Mouse (Mus musculus): ENCODE measurements around the gene Olfr985. TPM values are rescaled to one million over a fixed set of nuclear protein-coding genes. Genes with fewer than 3 reads are reported as not detected.

Olfr985 gene
- polyA plus RNA-seq (2015; fragmentation: Nextera tagmentation; extraction: Ambion mirVana): not detected in 2 replicates

DNA sequence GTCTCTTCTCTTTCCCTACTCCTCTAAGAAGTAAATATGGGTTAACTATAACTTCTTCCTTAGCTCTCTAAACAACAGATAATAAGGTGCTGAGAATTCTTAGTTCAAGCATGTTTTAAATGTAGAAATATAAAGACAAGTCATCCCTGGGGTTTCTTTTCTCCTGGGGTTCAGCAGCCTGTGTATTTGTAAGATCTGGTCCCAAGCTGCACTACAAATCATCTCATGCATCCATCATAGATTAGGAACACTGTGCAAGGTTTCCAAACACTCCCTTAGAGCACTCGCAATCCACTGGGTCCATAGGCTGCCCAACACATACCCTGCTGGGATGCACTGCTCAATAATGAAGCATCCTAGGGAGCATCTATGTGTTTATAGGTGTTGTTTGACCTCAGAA is at the start of gene Olfr985:
Olfr985 (minus strand) TSS at position 101 of the 400 bp plus-strand sequence.
- Histone ChIP-seq H3K9ac (no peak within 1 kb of the TSS), H3K27me3 (replicated peaks) (no peaks in the 10 kb centered on the region), H3K4me3 (replicated peaks) (no peak within 1 kb of the TSS), H3K4me2 (replicated peaks) (no peak within 1 kb of the TSS), H3K4me1 (replicated peaks) (no peaks in the 10 kb centered on the region), H3K9me3 (no peaks in the 10 kb centered on the region), H3K36me3 (no peaks in the 10 kb centered on the region), H3K27ac (no peak within 1 kb of the TSS)
- no peak for ATAC-seq
- WGBS: 78% methylated on average over 1 of the region's 1 CpGs

DNA sequence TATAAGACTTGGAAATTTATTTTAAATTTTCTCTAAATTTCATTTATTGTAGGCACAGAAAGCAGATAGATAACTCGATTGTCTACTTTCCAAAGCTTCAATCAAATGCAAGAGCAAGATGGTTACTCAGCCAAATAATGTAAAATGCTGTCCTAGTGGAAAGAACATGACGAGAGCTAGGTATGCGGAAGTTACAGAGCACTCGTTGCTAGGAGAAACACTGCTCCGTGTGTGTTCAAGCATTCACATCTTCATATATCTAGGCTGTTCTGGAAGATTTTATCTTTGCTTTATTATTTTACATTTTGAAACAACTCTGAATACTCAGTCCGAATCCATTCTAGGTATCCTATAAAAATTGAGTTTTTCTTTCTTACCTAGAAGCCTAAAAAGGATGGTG is 47.0 kb upstream of the Olfr985 start:
- H3K27ac ChIP-seq: no peak overlapping the region
- H3K4me3 ChIP-seq (replicated peaks): no peak overlapping the region
- no peaks in the 10 kb centered on the region for H3K4me1 ChIP-seq (replicated peaks)
- H3K4me2 ChIP-seq (replicated peaks): no peak overlapping the region
- H3K9ac ChIP-seq: no peak overlapping the region
- no peak for ATAC-seq
- 79% methylated on average over 6 of the region's 6 CpGs for WGBS
- H3K36me3 ChIP-seq: no peaks in the 10 kb centered on the region
- H3K9me3 ChIP-seq: no peaks in the 10 kb centered on the region
- H3K27me3 ChIP-seq (replicated peaks): no peaks in the 10 kb centered on the region

DNA sequence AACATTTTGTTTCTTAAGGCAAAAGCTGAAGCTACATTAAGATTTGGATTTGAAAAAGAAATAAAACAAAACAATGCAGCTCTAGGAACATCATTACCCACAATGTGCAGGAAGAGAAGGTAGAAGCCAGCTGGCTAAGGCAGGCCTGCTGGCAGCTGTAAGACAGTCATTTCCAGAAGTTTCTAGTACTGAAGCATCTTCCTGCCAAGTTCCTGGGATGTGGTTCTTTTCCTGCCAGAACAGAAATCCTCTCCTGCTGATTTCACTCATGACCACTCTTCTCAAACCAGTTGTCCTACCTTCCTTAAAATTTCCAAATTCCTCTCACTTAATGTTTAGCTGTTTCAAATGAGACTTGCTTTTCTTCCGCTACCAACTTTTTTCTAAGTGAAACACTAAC is 36.5 kb upstream of the Olfr985 start:
- ATAC-seq: no peak
- 87% methylated on average over 1 of the region's 1 CpGs for WGBS
- H3K9me3 ChIP-seq: no peaks in the 10 kb centered on the region

DNA sequence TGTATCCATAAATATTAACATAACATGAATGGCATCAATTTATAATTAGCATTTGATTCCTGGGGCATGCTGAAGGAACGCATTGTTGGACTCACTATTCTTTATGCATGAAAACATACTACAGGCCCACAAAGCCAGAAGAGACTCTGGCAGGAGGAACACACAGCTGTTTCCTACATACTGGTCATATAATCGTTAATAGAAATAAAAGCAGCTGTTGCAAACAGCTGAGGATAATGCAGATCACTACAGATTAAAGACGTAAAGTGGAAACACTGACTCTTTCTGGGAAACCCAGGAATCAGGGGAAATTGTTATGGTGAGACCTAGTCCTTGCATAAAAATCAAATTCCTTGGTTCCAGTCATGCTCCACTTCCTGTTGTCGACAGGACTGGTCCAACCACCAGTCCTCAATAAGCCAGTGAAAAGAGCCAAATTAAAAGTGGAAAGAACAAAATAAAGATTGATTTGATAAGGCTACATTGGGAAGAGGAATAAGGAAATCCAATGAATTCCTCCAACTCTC is 25.2 kb upstream of the Olfr985 start:
- H3K9ac ChIP-seq: no peak overlapping the region
- H3K4me1 ChIP-seq (replicated peaks): no peaks in the 10 kb centered on the region
- 61% methylated on average over 4 of the region's 4 CpGs for WGBS

More for the DNA sequence above, 36.5 kb upstream of the Olfr985 start:
- Histone ChIP-seq H3K4me1 (replicated peaks) (no peaks in the 10 kb centered on the region), H3K4me2 (replicated peaks) (no peak overlapping the region), H3K36me3 (no peaks in the 10 kb centered on the region), H3K9ac (no peak overlapping the region), H3K27me3 (replicated peaks) (no peaks in the 10 kb centered on the region), H3K4me3 (replicated peaks) (no peak overlapping the region), H3K27ac (no peak overlapping the region)

DNA sequence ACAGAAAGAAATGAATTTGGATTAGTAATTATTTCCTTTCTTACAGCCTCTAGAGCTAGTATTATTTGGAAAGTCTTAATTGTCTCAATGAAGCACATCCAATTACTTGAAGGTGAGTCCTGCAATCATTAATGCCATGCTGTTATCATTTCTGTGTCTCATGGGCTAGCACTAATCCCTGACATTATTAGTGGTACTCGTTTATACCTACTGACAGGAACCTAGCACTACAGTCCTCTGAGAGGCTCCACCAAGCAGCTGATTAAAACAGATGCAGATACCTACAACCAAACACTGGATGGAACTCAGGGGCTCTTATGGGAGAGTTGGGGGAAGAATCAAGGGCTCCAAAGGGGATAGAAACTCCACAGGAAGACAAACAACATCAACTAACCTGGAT is 11.6 kb upstream of the Olfr985 start:
- Histone ChIP-seq H3K9me3 (no peaks in the 10 kb centered on the region), H3K27me3 (replicated peaks) (no peaks in the 10 kb centered on the region), H3K36me3 (no peaks in the 10 kb centered on the region), H3K4me1 (replicated peaks) (no peaks in the 10 kb centered on the region), H3K4me3 (replicated peaks) (no peak overlapping the region), H3K4me2 (replicated peaks) (no peak overlapping the region), H3K9ac (no peak overlapping the region), H3K27ac (no peak overlapping the region)
- no peak for ATAC-seq
- 49% methylated on average over 1 of the region's 1 CpGs for WGBS

More for the DNA sequence above, 25.2 kb upstream of the Olfr985 start:
- H3K27ac ChIP-seq: no peak overlapping the region
- H3K4me2 ChIP-seq (replicated peaks): no peak overlapping the region
- no peak for ATAC-seq
- H3K27me3 ChIP-seq (replicated peaks): no peaks in the 10 kb centered on the region
- no peaks in the 10 kb centered on the region for H3K36me3 ChIP-seq
- H3K9me3 ChIP-seq: no peaks in the 10 kb centered on the region
- no peak overlapping the region for H3K4me3 ChIP-seq (replicated peaks)

DNA sequence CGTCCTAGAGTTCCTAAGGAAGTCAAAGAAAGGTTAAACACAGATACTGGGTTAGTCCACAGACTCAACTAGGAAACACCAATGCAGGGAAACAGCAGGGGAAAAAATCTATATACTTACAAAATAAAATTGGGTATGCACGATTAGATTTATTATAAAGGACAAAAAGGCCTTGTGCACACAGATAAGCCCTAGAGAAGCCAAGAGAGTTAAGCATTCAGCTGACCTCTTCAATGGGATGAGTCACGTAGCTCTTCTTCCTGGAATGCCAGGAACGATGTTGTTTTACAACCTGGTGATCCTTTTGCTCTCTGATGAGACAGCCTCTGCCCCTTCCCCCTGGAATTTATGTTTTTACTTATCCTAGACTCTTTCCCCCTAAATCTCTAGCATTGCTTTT is 9.5 kb upstream of the Olfr985 start:
- no peak overlapping the region for H3K9ac ChIP-seq
- no peaks in the 10 kb centered on the region for H3K27me3 ChIP-seq (replicated peaks)
- no peaks in the 10 kb centered on the region for H3K9me3 ChIP-seq
- H3K4me3 ChIP-seq (replicated peaks): no peak overlapping the region
- no peak overlapping the region for H3K4me2 ChIP-seq (replicated peaks)
- WGBS: 39% methylated on average over 4 of the region's 4 CpGs
- no peaks in the 10 kb centered on the region for H3K4me1 ChIP-seq (replicated peaks)
- no peak for ATAC-seq
- H3K36me3 ChIP-seq: no peaks in the 10 kb centered on the region
- H3K27ac ChIP-seq: no peak overlapping the region

DNA sequence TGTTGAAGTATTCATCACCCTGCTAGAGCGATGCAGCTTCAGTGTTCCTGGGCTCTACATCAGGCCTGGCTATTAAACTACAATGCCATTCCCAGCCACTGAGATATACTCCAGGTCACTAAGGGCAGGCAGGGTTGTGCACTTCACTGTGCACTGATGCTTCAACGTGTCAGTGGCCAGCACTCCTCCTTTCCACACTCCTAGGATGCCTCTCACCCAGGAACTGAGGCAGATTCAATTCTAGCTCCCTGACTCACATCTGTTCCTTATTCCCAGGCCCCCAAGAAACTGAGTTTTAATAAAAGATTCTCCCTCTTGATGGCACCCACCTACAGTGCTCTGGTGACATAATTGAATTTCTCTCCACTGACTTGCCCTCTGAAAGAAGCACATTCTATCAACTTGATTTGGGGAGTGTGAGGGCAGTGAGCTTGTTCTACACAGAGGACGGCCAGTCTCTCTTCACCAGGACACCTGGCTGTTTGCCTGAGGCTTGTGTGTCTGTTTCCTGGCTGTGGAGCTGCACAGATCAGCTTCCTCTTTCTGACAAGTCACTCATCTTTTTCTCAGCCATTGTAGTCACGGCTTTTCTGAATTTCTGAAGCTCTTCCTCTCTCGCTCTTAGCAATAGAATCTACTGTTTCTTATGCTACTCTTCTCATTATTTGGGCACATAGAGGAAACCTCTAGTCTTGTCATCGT is 7.2 kb upstream of the Olfr985 start:
- Histone ChIP-seq H3K27me3 (replicated peaks) (no peaks in the 10 kb centered on the region), H3K36me3 (no peaks in the 10 kb centered on the region), H3K4me2 (replicated peaks) (no peak overlapping the region), H3K27ac (no peak overlapping the region), H3K4me3 (replicated peaks) (no peak overlapping the region), H3K9me3 (no peaks in the 10 kb centered on the region), H3K4me1 (replicated peaks) (no peaks in the 10 kb centered on the region), H3K9ac (no peak overlapping the region)
- 77% methylated on average over 6 of the region's 6 CpGs for WGBS
- ATAC-seq: no peak

DNA sequence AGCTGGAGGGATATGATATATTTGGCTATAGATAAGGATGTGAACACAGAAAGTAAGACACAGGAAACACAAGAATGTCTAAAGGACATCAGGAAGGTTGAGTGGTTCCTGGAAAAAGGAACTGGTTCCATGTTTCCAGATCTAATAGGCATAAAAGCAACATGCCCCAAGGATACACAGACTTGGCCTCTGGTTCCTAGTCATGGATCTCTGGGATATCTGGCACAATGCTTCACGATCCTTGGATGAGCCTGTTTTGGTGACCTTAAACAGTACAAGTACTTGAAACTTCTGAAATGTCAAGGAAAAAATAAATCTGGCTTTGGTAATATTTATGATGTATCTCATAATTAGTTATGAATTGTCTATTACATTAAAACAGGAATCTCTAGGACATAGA is 572 bp upstream of the Olfr985 start:
- 83% methylated on average over 1 of the region's 1 CpGs for WGBS
- H3K4me3 ChIP-seq (replicated peaks): no peak overlapping the region
- no peak overlapping the region for H3K4me2 ChIP-seq (replicated peaks)
- H3K27me3 ChIP-seq (replicated peaks): no peaks in the 10 kb centered on the region
- H3K36me3 ChIP-seq: no peaks in the 10 kb centered on the region
- no peak overlapping the region for H3K27ac ChIP-seq
- H3K9ac ChIP-seq: no peak overlapping the region
- ATAC-seq: no peak
- H3K9me3 ChIP-seq: no peaks in the 10 kb centered on the region
- no peaks in the 10 kb centered on the region for H3K4me1 ChIP-seq (replicated peaks)

DNA sequence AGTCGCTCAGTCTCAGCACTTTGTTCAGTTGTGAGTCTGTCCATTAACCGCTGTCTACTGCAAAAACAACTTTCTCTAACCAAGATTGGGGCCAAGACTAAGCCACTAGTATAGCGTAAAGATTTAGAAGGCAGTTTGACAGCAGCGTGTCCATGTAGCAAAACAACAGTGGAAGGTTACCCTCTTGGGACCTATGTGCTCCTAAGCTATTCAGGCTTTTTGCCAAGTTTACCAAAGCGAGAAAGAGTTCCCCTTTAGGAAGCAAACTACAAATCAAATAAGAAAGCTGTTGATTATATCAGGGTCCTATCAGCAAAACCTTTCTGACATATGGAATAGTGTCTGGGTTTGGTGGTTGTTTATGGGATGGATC is 12.7 kb downstream of the Olfr985 start:
- no peak for ATAC-seq
- no peak overlapping the region for H3K27ac ChIP-seq
- no peak overlapping the region for H3K4me3 ChIP-seq (replicated peaks)
- no peaks in the 10 kb centered on the region for H3K27me3 ChIP-seq (replicated peaks)
- no peaks in the 10 kb centered on the region for H3K36me3 ChIP-seq
- peak overlapping the region; percentile 31 for H3K4me2 ChIP-seq (replicated peaks)
- H3K9ac ChIP-seq: no peak overlapping the region
- H3K9me3 ChIP-seq: no peaks in the 10 kb centered on the region
- 0 out of 2 replicates have a peak, but pooled peaks cover 3% of the 10 kb centered on the region for H3K4me1 ChIP-seq (replicated peaks)
- WGBS: 70% methylated on average over 5 of the region's 5 CpGs

DNA sequence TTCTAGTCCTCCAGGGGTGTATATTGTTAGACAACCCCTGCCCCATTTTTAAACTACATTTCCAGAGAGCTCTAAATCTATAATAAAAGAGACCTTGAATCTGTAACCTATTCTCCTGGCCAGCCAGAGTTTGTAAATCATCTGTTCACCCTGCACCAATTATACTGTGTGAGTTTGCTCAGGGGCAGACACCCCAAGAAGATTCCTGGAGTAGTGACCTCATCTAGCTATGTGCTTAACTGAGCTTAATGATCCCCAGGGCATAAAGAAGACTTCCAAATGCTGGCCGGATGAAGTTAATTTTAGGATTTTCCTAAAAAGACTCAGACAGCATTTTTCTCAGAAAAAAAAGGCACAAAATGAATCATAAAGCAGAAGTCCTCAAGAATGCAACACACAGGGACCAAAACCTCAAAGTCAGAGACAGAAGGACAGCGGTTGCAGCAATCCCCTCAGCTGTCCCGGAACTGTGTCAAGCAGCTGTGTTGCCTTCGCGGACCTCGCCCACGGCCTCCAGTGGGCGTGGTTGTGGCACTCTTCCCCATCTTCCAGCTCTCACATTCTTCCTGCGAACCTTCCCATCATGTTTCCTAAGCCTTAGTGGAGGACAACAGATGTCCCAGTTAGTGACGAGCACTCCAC is 13.2 kb downstream of the Olfr985 start:
- Histone ChIP-seq H3K4me1 (replicated peaks) (0 out of 2 replicates have a peak, but pooled peaks cover 3% of the 10 kb centered on the region), H3K27me3 (replicated peaks) (no peaks in the 10 kb centered on the region), H3K36me3 (no peaks in the 10 kb centered on the region), H3K27ac (no peak overlapping the region), H3K4me2 (replicated peaks) (peak overlapping the region; percentile 31), H3K4me3 (replicated peaks) (no peak overlapping the region), H3K9me3 (no peaks in the 10 kb centered on the region), H3K9ac (no peak overlapping the region)
- peak; percentile 74 for ATAC-seq
- 37% methylated on average over 10 of the region's 10 CpGs for WGBS

DNA sequence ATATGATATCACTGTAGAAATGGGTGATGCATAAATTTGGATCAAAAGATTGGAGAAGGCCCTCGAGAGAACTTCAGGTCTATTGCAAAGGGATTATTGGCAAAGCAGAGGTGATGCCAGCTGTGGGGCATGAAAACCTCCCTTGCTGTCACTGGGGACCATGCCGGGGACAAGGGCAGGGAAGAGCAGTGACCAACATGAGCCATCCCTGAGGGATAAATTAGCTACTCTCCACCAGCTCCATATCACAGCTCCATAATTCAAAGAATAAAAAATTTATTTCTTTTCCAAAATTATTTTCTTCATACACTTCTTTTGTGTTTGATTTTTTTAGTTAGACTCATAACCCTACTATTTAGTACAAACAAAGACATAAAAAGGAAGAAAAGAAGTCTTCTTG is 15.9 kb downstream of the Olfr985 start, which contains the start of gene Olfr984:
Olfr984 (minus strand) TSS at position 101 of the 400 bp plus-strand sequence.
- 87% methylated on average over 2 of the region's 2 CpGs for WGBS
- Histone ChIP-seq H3K4me3 (replicated peaks) (no peak within 1 kb of the TSS), H3K27ac (no peak within 1 kb of the TSS), H3K4me1 (replicated peaks) (0 out of 2 replicates have a peak, but pooled peaks cover 3% of the 10 kb centered on the region), H3K4me2 (replicated peaks) (no peak within 1 kb of the TSS), H3K36me3 (no peaks in the 10 kb centered on the region), H3K27me3 (replicated peaks) (no peaks in the 10 kb centered on the region), H3K9ac (no peak within 1 kb of the TSS), H3K9me3 (no peaks in the 10 kb centered on the region)
- ATAC-seq: no peak

DNA sequence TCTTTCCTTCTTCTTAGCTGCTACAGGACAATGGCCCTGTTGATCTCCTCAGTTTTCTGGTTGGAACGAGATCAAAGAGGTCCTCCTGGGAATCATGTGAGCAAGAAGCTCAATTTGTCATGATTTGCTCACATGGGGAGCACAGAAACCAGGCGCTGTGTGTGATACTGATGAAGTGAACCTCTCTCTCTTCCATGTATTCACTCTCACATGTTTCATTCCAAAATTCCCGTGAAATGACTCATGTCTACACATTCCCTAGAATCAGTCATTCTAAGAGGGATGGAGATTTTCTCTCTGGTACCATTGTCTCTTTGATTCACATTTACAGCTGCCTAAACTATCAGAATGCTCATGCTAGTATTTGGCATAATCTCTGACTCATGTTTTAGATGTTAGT is 35.2 kb downstream of the Olfr985 start:
- H3K36me3 ChIP-seq: no peaks in the 10 kb centered on the region
- no peak overlapping the region for H3K9ac ChIP-seq
- H3K4me1 ChIP-seq (replicated peaks): no peaks in the 10 kb centered on the region
- no peak for ATAC-seq
- no peak overlapping the region for H3K27ac ChIP-seq
- H3K4me2 ChIP-seq (replicated peaks): no peak overlapping the region
- H3K4me3 ChIP-seq (replicated peaks): no peak overlapping the region
- H3K9me3 ChIP-seq: no peaks in the 10 kb centered on the region
- no peaks in the 10 kb centered on the region for H3K27me3 ChIP-seq (replicated peaks)
- 59% methylated on average over 3 of the region's 3 CpGs for WGBS

DNA sequence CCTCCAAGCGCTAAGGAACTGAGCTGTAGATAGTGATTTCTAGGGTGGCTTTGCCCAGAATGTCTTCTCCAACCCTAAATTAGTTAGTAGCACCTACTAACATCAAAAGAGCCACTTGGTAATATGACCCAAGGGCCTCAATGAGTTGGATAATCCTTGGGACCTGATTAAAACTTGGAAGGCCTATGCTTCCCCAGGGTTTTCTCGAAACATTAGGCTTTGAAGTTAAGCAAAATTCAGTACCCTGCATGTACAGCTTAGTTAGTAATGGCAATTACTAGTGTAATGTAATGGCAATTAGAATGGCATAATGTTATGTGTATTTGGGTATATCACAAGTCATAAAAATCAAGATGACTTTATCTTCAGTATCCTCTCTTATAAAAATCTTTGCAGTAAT is 36.5 kb downstream of the Olfr985 start, which contains the start of gene Olfr983:
Olfr983 (minus strand) TSS at position 101 of the 400 bp plus-strand sequence.
- 88% methylated on average over 2 of the region's 2 CpGs for WGBS

More for the DNA sequence above, 36.5 kb downstream of the Olfr985 start, which contains the start of gene Olfr983:
- no peak within 1 kb of the TSS for H3K4me2 ChIP-seq (replicated peaks)
- H3K4me1 ChIP-seq (replicated peaks): no peaks in the 10 kb centered on the region
- H3K9me3 ChIP-seq: no peaks in the 10 kb centered on the region
- no peak within 1 kb of the TSS for H3K27ac ChIP-seq
- no peaks in the 10 kb centered on the region for H3K27me3 ChIP-seq (replicated peaks)
- no peak within 1 kb of the TSS for H3K4me3 ChIP-seq (replicated peaks)
- H3K36me3 ChIP-seq: no peaks in the 10 kb centered on the region
- H3K9ac ChIP-seq: no peak within 1 kb of the TSS
- ATAC-seq: no peak

Data from intestine, embryonic 15.5 days (tissue).